ENCODE assay signal across 9 mouse cellular contexts in genomic region chr1:87155531-87156198, GRCm38 (mm10). TPM values are rescaled to one million over a fixed set of nuclear protein-coding genes. Genes with fewer than 3 reads are reported as not detected.
DNase-seq lines count a peak whose midpoint lies in the region; ATAC-seq and TF ChIP-seq lines count a peak whose summit lies in the region.
"Had no signal": no experiment of that assay in that cellular context is flagged by ENCODE, and none has a peak within 500 bp of the region (broad histone marks: within the 10 kb centered on the region; RNA-seq: fewer than 3 reads in every experiment).

No protein-coding gene starts in this region.

- no peak for TF ChIP-seq POLR2A in kidney, adult 2 months (IDR thresholded peaks at IDR 0.05; ENCODE audit: low read depth, low read length)
- TF ChIP-seq POLR2A in cortical plate, adult 2 months (IDR thresholded peaks at IDR 0.05; ENCODE audit: extremely low read depth, insufficient read depth, low read length) = no peak

- no peak overlapping the region for H3K27ac ChIP-seq in kidney, postnatal 0 days
- H3K27ac ChIP-seq in kidney, adult 2 months (ENCODE audit: insufficient read depth, low read depth, low read length) = no peak overlapping the region
- no peak overlapping the region for H3K27ac ChIP-seq in cortical plate, adult 2 months (ENCODE audit: insufficient read depth, low read length)
- peak overlapping the region; percentile 77 for H3K27ac ChIP-seq in hindbrain, embryonic 10.5 days
- no peak overlapping the region for H3K27ac ChIP-seq in midbrain, postnatal 0 days (ENCODE audit: low read depth, low read length)

- ATAC-seq in kidney, postnatal 0 days (replicated peaks; ENCODE audit: low FRiP score, low read depth) = no peak
- peak; percentile 18; the same call in 1 of the 2 replicates for ATAC-seq in midbrain, postnatal 0 days (ENCODE audit: low FRiP score)
- no peak for ATAC-seq in granulocyte monocyte progenitor cell, adult 5-6 weeks (replicated peaks; ENCODE audit: poor library complexity, severe bottlenecking)
- ATAC-seq in megakaryocyte-erythroid progenitor cell, adult 5-6 weeks (replicated peaks; ENCODE audit: low FRiP score, low TSS enrichment, poor library complexity, severe bottlenecking) = no peak

- H3K4me3 ChIP-seq in kidney, postnatal 0 days (replicated peaks; ENCODE audit: low read depth, low read length) = peak overlapping the region; percentile 31
- no peak overlapping the region for H3K4me3 ChIP-seq in kidney, adult 2 months (ENCODE audit: insufficient read depth, low read depth, low read length)
- peak overlapping the region; percentile 7; the same call in 1 of the 2 replicates for H3K4me3 ChIP-seq in cortical plate, adult 2 months (ENCODE audit: insufficient read depth, low read length)
- peak overlapping the region; percentile 56 for H3K4me3 ChIP-seq in hindbrain, embryonic 10.5 days
- peak overlapping the region; percentile 48 for H3K4me3 ChIP-seq in midbrain, postnatal 0 days (ENCODE audit: low read depth, low read length)

- WGBS in kidney, postnatal 0 days = under 1% methylated on average over 50 of the region's 56 CpGs
- 1% methylated on average over 51 of the region's 56 CpGs for WGBS in kidney, adult 2 months
- WGBS in hindbrain, embryonic 10.5 days = under 1% methylated on average over 56 of the region's 56 CpGs
- under 1% methylated on average over 55 of the region's 56 CpGs for WGBS in midbrain, postnatal 0 days

- TF ChIP-seq CTCF in kidney, postnatal 0 days (IDR thresholded peaks at IDR 0.05; ENCODE audit: low read depth) = no peak
- no peak for TF ChIP-seq CTCF in kidney, adult 2 months (conservative IDR thresholded peaks at IDR 0.05; ENCODE audit: insufficient read depth, insufficient read length, low read depth, low read length)
- TF ChIP-seq CTCF in cortical plate, adult 2 months (IDR thresholded peaks at IDR 0.05; ENCODE audit: extremely low read depth, insufficient read depth, low read length) = no peak
- no peak for TF ChIP-seq CTCF in midbrain, postnatal 0 days (IDR thresholded peaks at IDR 0.05)

- H3K27me3 ChIP-seq in kidney, postnatal 0 days (ENCODE audit: insufficient read depth, low read length) = peaks cover 72% of the 10 kb centered on the region
- peaks cover 5% of the 10 kb centered on the region for H3K27me3 ChIP-seq in kidney, adult 2 months (replicated peaks; ENCODE audit: control insufficient read depth, insufficient read depth, low read length)
- H3K27me3 ChIP-seq in hindbrain, embryonic 10.5 days (ENCODE audit: insufficient read depth, poor library complexity, severe bottlenecking) = peaks cover 99% of the 10 kb centered on the region
- H3K27me3 ChIP-seq in midbrain, postnatal 0 days (ENCODE audit: insufficient read depth, low read length) = peaks cover 73% of the 10 kb centered on the region

- peak overlapping the region; percentile 61 for H3K4me2 ChIP-seq in kidney, postnatal 0 days (ENCODE audit: low read length)
- H3K4me2 ChIP-seq in midbrain, postnatal 0 days (ENCODE audit: low read depth, low read length, poor library complexity, severe bottlenecking) = peak overlapping the region; percentile 82

- H3K9me3 ChIP-seq in kidney, postnatal 0 days (replicated peaks; ENCODE audit: low read length) = no peaks in the 10 kb centered on the region
- no peaks in the 10 kb centered on the region for H3K9me3 ChIP-seq in hindbrain, embryonic 10.5 days
- no peaks in the 10 kb centered on the region for H3K9me3 ChIP-seq in midbrain, postnatal 0 days (ENCODE audit: low read length)

- H3K36me3 ChIP-seq in kidney, postnatal 0 days (ENCODE audit: insufficient read depth, low read length) = no peaks in the 10 kb centered on the region
- H3K36me3 ChIP-seq in kidney, adult 2 months (ENCODE audit: control insufficient read depth, insufficient read depth, low read length) = no peaks in the 10 kb centered on the region
- H3K36me3 ChIP-seq in hindbrain, embryonic 10.5 days = no peaks in the 10 kb centered on the region
- no peaks in the 10 kb centered on the region for H3K36me3 ChIP-seq in midbrain, postnatal 0 days (ENCODE audit: insufficient read depth, low read length)

- DNase-seq in kidney, postnatal 0 days (ENCODE audit: low spot score) = no peak
- DNase-seq in kidney, adult 2 months = no peak
- DNase-seq in hindbrain, embryonic 10.5 days (ENCODE audit: low spot score) = peak; percentile 65
- peak; percentile 30 for DNase-seq in midbrain, postnatal 0 days (ENCODE audit: low spot score)
- no peak for DNase-seq in Muller cell, postnatal 12 days (ENCODE audit: inconsistent ontology term)
- DNase-seq: heart, postnatal 4 days had no signal

- no peaks in the 10 kb centered on the region; the same call in 1 of the 2 replicates for H3K4me1 ChIP-seq in kidney, postnatal 0 days (replicated peaks; ENCODE audit: insufficient read depth, low read length)
- H3K4me1 ChIP-seq in kidney, adult 2 months (ENCODE audit: control insufficient read depth, insufficient read depth, low read length) = no peaks in the 10 kb centered on the region
- no peaks in the 10 kb centered on the region for H3K4me1 ChIP-seq in cortical plate, adult 2 months (ENCODE audit: control insufficient read depth, insufficient read depth, low read length)
- H3K4me1 ChIP-seq in hindbrain, embryonic 10.5 days (replicated peaks) = peaks cover 42% of the 10 kb centered on the region
- H3K4me1 ChIP-seq in midbrain, postnatal 0 days (ENCODE audit: insufficient read depth, low read length) = no peaks in the 10 kb centered on the region; the same call in 1 of the 2 replicates

- H3K9ac ChIP-seq in kidney, postnatal 0 days (ENCODE audit: low read depth, low read length) = no peak overlapping the region
- H3K9ac ChIP-seq in midbrain, postnatal 0 days (replicated peaks; ENCODE audit: low read length, poor library complexity, severe bottlenecking) = peak overlapping the region; percentile 56

RNA-seq across cellular contexts. Expression of gene Ecel1, which starts 0.7 kb away (rescaled TPM):
- polyA plus RNA-seq in kidney, postnatal 0 days (2015; fragmentation: Nextera tagmentation; extraction: Ambion mirVana) = 0.05 and 0.11 TPM in 2 replicates
- 0.07 and 0.39 TPM in 2 replicates for polyA plus RNA-seq in kidney, adult 2 months (2012; rRNA removed)
- 2.3 and 3.9 TPM in 2 replicates for polyA plus RNA-seq in cortical plate, adult 2 months (2012; rRNA removed)
- 5.4 and 21.9 TPM in 2 replicates for polyA plus RNA-seq in hindbrain, embryonic 10.5 days (2016; fragmentation: Nextera tagmentation; extraction: Ambion mirVana)
- 15.8 and 16.2 TPM in 2 replicates for total RNA-seq in midbrain, postnatal 0 days (2014; rRNA removed)
- polyA plus RNA-seq in midbrain, postnatal 0 days (2015; fragmentation: Nextera tagmentation; extraction: Ambion mirVana) = 16.7 and 18.9 TPM in 2 replicates
- not detected in 2 replicates for total RNA-seq in granulocyte monocyte progenitor cell, adult 5-6 weeks (2014; fragmentation: Nextera tagmentation)
- not detected in 2 replicates for total RNA-seq in granulocyte monocyte progenitor cell, adult 5-6 weeks (2017)
- total RNA-seq in megakaryocyte-erythroid progenitor cell, adult 5-6 weeks (2014; fragmentation: Nextera tagmentation) = not detected in 2 replicates
- not detected in 2 replicates for total RNA-seq in megakaryocyte-erythroid progenitor cell, adult 5-6 weeks (2017)

RNA-seq across cellular contexts. Expression of gene Prss56, which starts 27.4 kb away (rescaled TPM):
- polyA plus RNA-seq in kidney, postnatal 0 days (2015; fragmentation: Nextera tagmentation; extraction: Ambion mirVana) = 0.07 TPM in 1 of 2 replicates, not detected in the other
- polyA plus RNA-seq in kidney, adult 2 months (2012; rRNA removed) = not detected in 2 replicates
- 0.13 and 0.40 TPM in 2 replicates for polyA plus RNA-seq in cortical plate, adult 2 months (2012; rRNA removed)
- polyA plus RNA-seq in hindbrain, embryonic 10.5 days (2016; fragmentation: Nextera tagmentation; extraction: Ambion mirVana) = 0.34 and 5.8 TPM in 2 replicates
- total RNA-seq in midbrain, postnatal 0 days (2014; rRNA removed) = 0.94 TPM in 1 of 2 replicates, not detected in the other
- polyA plus RNA-seq in midbrain, postnatal 0 days (2015; fragmentation: Nextera tagmentation; extraction: Ambion mirVana) = 0.07 TPM in 1 of 2 replicates, not detected in the other
- total RNA-seq in granulocyte monocyte progenitor cell, adult 5-6 weeks (2014; fragmentation: Nextera tagmentation) = not detected in 2 replicates
- not detected in 2 replicates for total RNA-seq in granulocyte monocyte progenitor cell, adult 5-6 weeks (2017)
- not detected in 2 replicates for total RNA-seq in megakaryocyte-erythroid progenitor cell, adult 5-6 weeks (2014; fragmentation: Nextera tagmentation)
- not detected in 2 replicates for total RNA-seq in megakaryocyte-erythroid progenitor cell, adult 5-6 weeks (2017)
- total RNA-seq: heart, postnatal 4 days had no signal

RNA-seq across cellular contexts. Expression of gene Akp3, which starts 30.9 kb away (rescaled TPM):
- not detected in 2 replicates for polyA plus RNA-seq in kidney, postnatal 0 days (2015; fragmentation: Nextera tagmentation; extraction: Ambion mirVana)
- not detected in 2 replicates for polyA plus RNA-seq in kidney, adult 2 months (2012; rRNA removed)
- not detected in 2 replicates for polyA plus RNA-seq in cortical plate, adult 2 months (2012; rRNA removed)
- polyA plus RNA-seq in hindbrain, embryonic 10.5 days (2016; fragmentation: Nextera tagmentation; extraction: Ambion mirVana) = not detected in 2 replicates
- 0.38 TPM in 1 of 2 replicates, not detected in the other for total RNA-seq in midbrain, postnatal 0 days (2014; rRNA removed)
- polyA plus RNA-seq in midbrain, postnatal 0 days (2015; fragmentation: Nextera tagmentation; extraction: Ambion mirVana) = not detected in 2 replicates
- not detected in 2 replicates for total RNA-seq in granulocyte monocyte progenitor cell, adult 5-6 weeks (2014; fragmentation: Nextera tagmentation)
- not detected in 2 replicates for total RNA-seq in granulocyte monocyte progenitor cell, adult 5-6 weeks (2017)
- not detected in 2 replicates for total RNA-seq in megakaryocyte-erythroid progenitor cell, adult 5-6 weeks (2014; fragmentation: Nextera tagmentation)
- not detected in 2 replicates for total RNA-seq in megakaryocyte-erythroid progenitor cell, adult 5-6 weeks (2017)
- total RNA-seq: heart, postnatal 4 days had no signal

RNA-seq across cellular contexts. Expression of gene Chrnd, which starts 34.7 kb away (rescaled TPM):
- polyA plus RNA-seq in kidney, postnatal 0 days (2015; fragmentation: Nextera tagmentation; extraction: Ambion mirVana) = 0.17 and 0.20 TPM in 2 replicates
- not detected in 2 replicates for polyA plus RNA-seq in kidney, adult 2 months (2012; rRNA removed)
- not detected in 2 replicates for polyA plus RNA-seq in cortical plate, adult 2 months (2012; rRNA removed)
- polyA plus RNA-seq in hindbrain, embryonic 10.5 days (2016; fragmentation: Nextera tagmentation; extraction: Ambion mirVana) = 0.10 TPM in 1 of 2 replicates, not detected in the other
- not detected in 2 replicates for total RNA-seq in midbrain, postnatal 0 days (2014; rRNA removed)
- polyA plus RNA-seq in midbrain, postnatal 0 days (2015; fragmentation: Nextera tagmentation; extraction: Ambion mirVana) = not detected in 2 replicates
- not detected in 2 replicates for total RNA-seq in granulocyte monocyte progenitor cell, adult 5-6 weeks (2014; fragmentation: Nextera tagmentation)
- not detected in 2 replicates for total RNA-seq in granulocyte monocyte progenitor cell, adult 5-6 weeks (2017)
- total RNA-seq in megakaryocyte-erythroid progenitor cell, adult 5-6 weeks (2014; fragmentation: Nextera tagmentation) = not detected in 2 replicates
- total RNA-seq in megakaryocyte-erythroid progenitor cell, adult 5-6 weeks (2017) = not detected in 2 replicates
- total RNA-seq: heart, postnatal 4 days had no signal

RNA-seq across cellular contexts. Expression of gene Chrng, which starts 48.8 kb away (rescaled TPM):
- not detected in 2 replicates for polyA plus RNA-seq in kidney, postnatal 0 days (2015; fragmentation: Nextera tagmentation; extraction: Ambion mirVana)
- polyA plus RNA-seq in kidney, adult 2 months (2012; rRNA removed) = not detected in 2 replicates
- polyA plus RNA-seq in cortical plate, adult 2 months (2012; rRNA removed) = not detected in 2 replicates
- 0.37 and 1.3 TPM in 2 replicates for polyA plus RNA-seq in hindbrain, embryonic 10.5 days (2016; fragmentation: Nextera tagmentation; extraction: Ambion mirVana)
- 0.49 TPM in 1 of 2 replicates, not detected in the other for total RNA-seq in midbrain, postnatal 0 days (2014; rRNA removed)
- not detected in 2 replicates for polyA plus RNA-seq in midbrain, postnatal 0 days (2015; fragmentation: Nextera tagmentation; extraction: Ambion mirVana)
- not detected in 2 replicates for total RNA-seq in granulocyte monocyte progenitor cell, adult 5-6 weeks (2014; fragmentation: Nextera tagmentation)
- 0.05 TPM in 1 of 2 replicates, not detected in the other for total RNA-seq in granulocyte monocyte progenitor cell, adult 5-6 weeks (2017)
- not detected in 2 replicates for total RNA-seq in megakaryocyte-erythroid progenitor cell, adult 5-6 weeks (2014; fragmentation: Nextera tagmentation)
- not detected in 2 replicates for total RNA-seq in megakaryocyte-erythroid progenitor cell, adult 5-6 weeks (2017)

Comparison
In these comparisons a context has a peak if more than half of its experiments do, and no peak if none do; other contexts are left out.
1. DNase-seq: peak in hindbrain, embryonic 10.5 days (single experiment) and midbrain, postnatal 0 days (single experiment); none in kidney, postnatal 0 days (single experiment), kidney, adult 2 months (single experiment) and Muller cell, postnatal 12 days (single experiment).